Mouse (Mus musculus) layer of hippocampus, adult 8-10 months (tissue): ENCODE measurements around the gene Olfr1217. TPM values are rescaled to one million over a fixed set of nuclear protein-coding genes. Genes with fewer than 3 reads are reported as not detected.
"Not testable (repeated sequence)": the region's sequence is repeated elsewhere in the genome, so short reads cannot be mapped to it uniquely, and the experiment has no call there.

Experiments
- DNase-seq, 2 experiments: peaks; one replicate each; pipeline ENCODE4 v3.0.0; 2022; ENCODE audit warnings: low spot score in 2 of 2
- total RNA-seq, 4 experiments: library from RNA; stranded (reverse); gene quantifications; 2 replicates each; pipeline ENCODE4 v1.2.4; 2022

The Olfr1217 gene
- not detected for total RNA-seq

DNA sequence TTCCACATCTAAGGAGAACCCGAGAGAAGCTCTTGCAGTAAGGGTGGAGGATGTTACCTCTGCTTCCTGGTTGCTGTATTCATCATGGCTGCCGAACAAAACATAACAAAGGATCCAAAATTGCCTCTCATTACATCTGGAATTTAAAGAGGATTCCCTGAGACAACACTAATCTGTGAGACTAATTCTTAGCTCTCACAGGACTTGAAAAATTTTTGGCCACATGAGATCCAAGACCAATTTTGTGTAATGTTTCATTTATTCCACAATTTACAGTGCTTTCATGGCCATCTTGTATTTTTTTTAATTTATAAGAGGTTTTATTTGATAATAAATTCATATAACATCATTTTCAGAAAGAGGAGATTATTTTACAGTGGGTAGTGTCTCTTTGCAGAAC, at the start of gene Olfr1217:
TSS of gene Olfr1217 (minus strand) at position 101 of the 400 bp plus-strand sequence.
- no peak for DNase-seq

DNA sequence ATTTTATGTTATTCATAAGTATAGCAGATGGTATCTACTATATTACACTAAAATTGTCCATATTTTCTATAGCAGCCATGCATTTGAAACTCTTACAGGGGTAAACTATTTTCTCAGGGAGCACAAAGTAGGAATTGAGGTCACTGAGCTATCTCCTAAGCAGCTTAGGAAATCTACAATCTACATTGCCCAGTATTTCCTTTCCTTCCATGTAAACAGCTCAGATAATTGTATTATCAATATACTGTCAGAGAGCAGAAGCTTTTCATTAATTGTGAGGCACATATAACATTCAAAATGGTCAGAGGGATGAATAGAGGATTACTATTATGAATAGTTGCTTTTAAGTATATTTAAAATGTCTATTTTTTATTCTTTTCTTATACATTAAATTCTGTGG, 49.6 kb upstream of the Olfr1217 start:
- no peak for DNase-seq

DNA sequence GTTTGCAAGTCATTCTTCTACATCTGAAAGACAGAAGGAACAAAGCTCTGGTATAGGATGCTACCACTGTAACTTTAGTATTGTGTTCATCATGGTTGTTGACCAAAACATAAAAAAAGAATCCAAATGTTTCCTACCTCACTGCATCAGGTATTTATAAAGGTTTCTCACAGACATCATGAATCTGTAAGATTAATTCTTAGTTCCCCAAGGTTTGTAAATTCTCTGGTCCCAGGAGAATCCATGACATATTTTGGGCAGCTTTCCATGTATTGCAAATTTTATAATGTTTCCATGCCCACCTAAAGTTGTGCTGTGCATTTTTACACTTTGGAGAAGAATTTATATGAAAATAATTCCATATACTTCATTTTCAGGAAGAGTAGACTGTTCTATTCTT, 29.2 kb upstream of the Olfr1217 start, which contains the start of gene Olfr1218:
TSS of gene Olfr1218 (minus strand) at position 101 of the 400 bp plus-strand sequence.
- no peak for DNase-seq

DNA sequence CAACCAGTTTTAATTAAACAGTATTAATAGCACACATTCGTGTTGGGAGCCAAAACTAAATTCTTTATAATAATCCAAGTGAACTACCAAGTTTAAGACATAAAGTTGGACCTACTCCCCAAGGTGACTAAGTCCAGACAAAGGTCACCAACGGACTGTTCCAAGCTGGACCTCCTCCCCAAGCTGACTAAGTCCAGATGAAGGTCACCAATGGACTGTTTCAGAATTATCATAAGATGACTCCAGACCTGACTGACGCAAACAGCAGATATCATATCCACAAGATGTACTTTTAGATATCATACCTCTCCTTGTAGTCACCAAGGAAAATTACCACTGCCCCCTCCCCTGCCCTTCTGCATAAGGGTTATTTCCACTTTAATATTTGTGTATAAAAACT, 10.4 kb downstream of the Olfr1217 start:
- DNase-seq: not testable (repeated sequence)

DNA sequence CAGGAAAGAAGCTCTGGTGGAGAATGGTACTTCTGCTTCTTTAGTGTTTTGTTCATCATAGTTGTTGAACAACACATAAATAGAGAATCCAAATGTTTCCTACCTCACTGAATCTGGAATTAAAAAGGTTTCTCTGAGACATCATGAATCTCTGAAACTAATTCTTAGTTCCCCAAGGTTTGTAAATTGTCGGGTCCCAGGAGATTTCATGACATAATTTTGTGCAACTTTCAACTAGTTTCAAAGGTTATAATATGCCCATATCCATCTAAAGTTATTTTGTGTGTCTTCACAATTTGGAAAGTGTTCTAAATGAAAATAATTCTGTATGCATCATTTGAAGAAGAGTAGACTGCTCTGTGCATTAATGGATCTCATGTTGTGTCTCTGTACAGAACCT, 13.6 kb downstream of the Olfr1217 start, which contains the start of gene Olfr1216:
TSS of gene Olfr1216 (minus strand) at position 101 of the 400 bp plus-strand sequence.
- DNase-seq: no peak

DNA sequence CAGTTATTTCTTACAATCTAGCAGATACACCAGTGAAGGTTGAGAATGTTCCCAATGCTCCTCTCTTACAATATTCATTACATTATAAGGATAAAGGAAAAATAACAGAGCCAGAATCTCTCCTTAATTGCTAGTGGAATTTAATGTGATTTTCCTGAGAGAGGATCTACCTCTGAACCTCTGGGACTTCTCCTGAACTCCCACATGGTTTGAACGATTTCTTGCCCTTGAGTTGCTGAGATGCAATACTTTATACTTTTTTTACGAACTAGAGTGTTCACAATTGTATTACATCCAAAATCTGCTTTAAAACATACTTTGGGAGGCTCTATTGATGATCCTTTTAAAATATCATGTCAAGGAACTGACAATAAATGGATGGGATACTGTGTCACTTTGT, 25.0 kb downstream of the Olfr1217 start, which contains the start of gene Olfr1215:
TSS of gene Olfr1215 (minus strand) at position 101 of the 400 bp plus-strand sequence.
- no peak for DNase-seq

DNA sequence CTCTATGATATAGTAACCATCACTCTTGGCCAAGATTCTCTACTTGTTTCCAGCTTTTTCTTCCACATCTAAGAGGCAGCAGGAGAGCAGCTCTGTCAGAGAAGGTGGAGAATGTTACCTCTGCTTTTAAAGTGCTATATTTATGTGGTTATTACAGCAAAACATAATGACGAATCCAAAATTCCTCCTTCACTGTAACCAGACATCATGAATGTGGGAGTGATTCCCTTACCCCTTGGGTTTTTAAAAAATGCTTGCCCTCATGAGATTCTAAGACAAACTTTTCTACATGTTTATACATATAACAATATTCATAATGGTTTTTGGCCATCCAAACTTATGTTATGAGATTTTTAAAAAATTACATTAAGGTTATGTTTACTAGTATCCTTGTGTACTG, 39.3 kb downstream of the Olfr1217 start, which contains the start of gene Olfr1214:
TSS of gene Olfr1214 (minus strand) at position 101 of the 400 bp plus-strand sequence.
- no peak for DNase-seq

DNA sequence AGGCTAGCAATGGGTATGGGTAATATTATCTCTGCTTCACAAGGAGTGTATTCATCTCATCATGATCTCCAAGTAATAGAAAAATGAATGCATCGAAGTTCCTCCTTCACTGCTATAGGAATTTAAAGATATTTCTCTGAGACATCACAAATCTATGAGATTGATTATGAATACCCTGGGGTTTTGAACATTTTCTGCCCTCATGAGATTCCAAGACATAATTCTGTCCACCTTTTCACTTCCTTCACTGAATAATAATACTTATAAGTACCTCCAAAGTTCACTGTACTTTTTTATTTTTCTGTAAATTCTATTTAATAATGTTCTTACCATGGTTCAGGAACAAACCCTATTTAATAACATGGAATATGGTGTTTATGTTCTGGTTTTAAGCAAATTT, 51.7 kb downstream of the Olfr1217 start, which contains the start of gene Gm13762:
TSS of gene Gm13762 (minus strand) at position 101 of the 400 bp plus-strand sequence.
- DNase-seq: no peak

Other genes starting within 250 kb of the Olfr1217 start
- gene Olfr1201, start 239.0 kb downstream of the Olfr1217 start, total RNA-seq: not detected
- gene Olfr1202, start 217.6 kb downstream of the Olfr1217 start, total RNA-seq: not detected
- not detected for gene Olfr1205, start 202.3 kb downstream of the Olfr1217 start, total RNA-seq
- gene Olfr1204, start 182.8 kb downstream of the Olfr1217 start, total RNA-seq: not detected
- not detected for gene Olfr1206, start 168.8 kb downstream of the Olfr1217 start, total RNA-seq
- gene Olfr1208, start 129.8 kb downstream of the Olfr1217 start, total RNA-seq: not detected
- not detected for gene Olfr1209, start 116.9 kb downstream of the Olfr1217 start, total RNA-seq
- gene Olfr1211, start 94.0 kb downstream of the Olfr1217 start, total RNA-seq: not detected
- not detected for gene Olfr1212, start 78.1 kb downstream of the Olfr1217 start, total RNA-seq
- gene Gm13762, start 51.8 kb downstream of the Olfr1217 start, total RNA-seq: not detected
- gene Olfr1214, start 39.4 kb downstream of the Olfr1217 start, total RNA-seq: not detected
- not detected for gene Olfr1215, start 25.1 kb downstream of the Olfr1217 start, total RNA-seq
- gene Olfr1216, start 13.7 kb downstream of the Olfr1217 start, total RNA-seq: not detected
- gene Olfr1218, start 29.1 kb upstream of the Olfr1217 start, total RNA-seq: not detected
- gene Olfr1219, start 51.4 kb upstream of the Olfr1217 start, total RNA-seq: not detected
- gene Olfr1220, start 74.8 kb upstream of the Olfr1217 start, total RNA-seq: not detected
- gene Olfr1221, start 85.2 kb upstream of the Olfr1217 start, total RNA-seq: not detected
- not detected for gene Olfr1222, start 101.0 kb upstream of the Olfr1217 start, total RNA-seq
- gene Olfr1223, start 119.5 kb upstream of the Olfr1217 start, total RNA-seq: not detected
- not detected for gene Olfr1224-ps1, start 132.0 kb upstream of the Olfr1217 start, total RNA-seq
- gene Olfr1225, start 142.6 kb upstream of the Olfr1217 start, total RNA-seq: not detected
- not detected for gene Olfr1226, start 168.0 kb upstream of the Olfr1217 start, total RNA-seq
- gene Olfr1228, start 222.0 kb upstream of the Olfr1217 start, total RNA-seq: not detected